Mouse (Mus musculus) cerebellum, postnatal 10 days (tissue): ENCODE results near the gene Ninj2.

Experiments used
- DNase-seq, 2 experiments: peaks; one replicate each; pipeline ENCODE4 v3.0.0; 2021; ENCODE audit warnings: mixed read lengths in 2 of 2

Gene Ninj2

DNA sequence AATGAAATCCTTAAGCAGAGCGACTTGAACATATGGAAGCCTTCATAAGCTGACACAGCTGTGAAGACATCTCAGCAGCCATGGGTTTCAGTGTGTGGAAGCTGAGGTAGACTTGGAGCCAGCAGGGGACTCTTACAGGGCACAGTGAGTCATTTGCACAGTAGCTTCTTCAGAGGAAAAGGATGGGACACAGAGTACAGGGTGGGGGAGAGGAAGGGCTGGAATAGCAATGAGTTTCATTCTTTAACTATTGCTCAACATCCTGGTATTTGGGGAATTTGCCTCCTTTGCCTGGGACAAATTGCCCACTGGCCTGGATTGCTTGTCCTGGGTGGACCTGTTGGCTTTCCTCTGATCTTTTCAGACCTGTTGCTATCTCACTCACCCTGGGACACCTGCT is 52.3 kb downstream of the Ninj2 start:
- DNase-seq: no peak

DNA sequence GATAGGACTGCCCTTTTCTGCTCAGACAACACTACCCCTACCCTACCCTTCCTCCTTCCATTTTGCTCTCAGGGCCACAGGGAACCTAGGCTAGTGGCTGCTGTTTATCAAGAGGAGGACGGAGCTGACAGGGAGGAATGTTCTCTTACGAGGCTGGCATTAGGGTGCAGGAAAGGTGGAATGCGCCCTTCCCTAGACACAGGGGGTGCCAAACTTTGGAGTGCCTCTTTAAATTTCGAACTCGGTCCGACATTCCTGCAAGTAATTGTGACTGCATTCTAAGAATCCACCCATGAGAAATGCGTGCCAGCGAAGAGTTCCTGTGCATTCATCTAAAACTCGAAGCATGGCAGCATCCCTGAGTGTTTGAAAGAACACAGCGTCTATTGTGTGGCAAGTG is 53.5 kb downstream of the Ninj2 start:
- no peak for DNase-seq

DNA sequence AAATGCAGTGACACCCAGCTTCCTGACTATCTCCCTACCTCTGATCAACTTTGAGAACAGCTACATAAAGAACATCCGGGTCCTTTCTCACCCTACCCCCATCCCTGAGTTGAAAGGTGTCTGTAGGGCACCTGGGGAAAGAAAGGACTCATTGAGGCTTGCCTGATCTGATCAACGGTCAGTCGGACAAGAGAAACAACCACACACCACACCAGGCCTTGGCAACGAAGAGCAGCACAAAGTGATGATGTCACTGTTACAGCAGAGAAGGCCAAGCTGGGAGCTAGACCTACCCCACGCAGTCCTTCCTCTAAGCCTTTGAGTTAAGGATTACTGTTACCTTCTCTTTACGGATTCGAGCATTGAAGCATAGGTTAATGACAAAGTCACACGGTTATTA is 54.3 kb downstream of the Ninj2 start:
- no peak for DNase-seq

DNA sequence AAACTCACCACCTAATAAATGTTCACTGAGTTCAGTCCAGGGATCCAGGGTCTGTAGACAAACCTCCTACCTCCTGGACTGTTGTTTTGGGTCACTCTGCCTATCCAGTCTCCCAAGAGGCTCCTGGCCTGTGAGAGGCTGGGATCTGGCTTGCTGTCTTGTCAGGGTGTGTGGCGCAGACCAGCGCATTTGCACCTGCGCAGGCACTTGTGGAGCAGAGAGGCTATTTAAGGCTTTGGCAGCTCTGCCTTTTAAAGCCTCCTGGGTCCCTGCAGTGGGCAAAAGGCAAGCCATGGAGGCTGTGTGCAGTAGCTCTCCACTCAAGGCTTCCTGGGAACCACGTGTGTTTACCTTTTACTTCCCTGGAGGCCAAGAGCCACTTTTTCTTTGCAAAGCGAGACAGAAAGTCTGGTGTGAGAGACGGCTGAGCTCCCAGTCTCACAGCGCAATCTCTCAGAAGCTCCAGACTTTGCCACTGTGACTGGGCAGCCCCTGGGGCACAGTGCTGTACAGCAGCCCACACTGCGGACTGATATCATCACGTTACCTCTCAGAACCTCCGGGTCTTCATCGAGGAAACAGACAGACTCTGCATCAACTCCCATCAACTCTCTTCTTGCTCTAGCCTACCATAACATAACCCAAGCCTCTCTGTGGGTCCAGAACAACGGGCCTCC is 55.7 kb downstream of the Ninj2 start:
- DNase-seq: no peak

DNA sequence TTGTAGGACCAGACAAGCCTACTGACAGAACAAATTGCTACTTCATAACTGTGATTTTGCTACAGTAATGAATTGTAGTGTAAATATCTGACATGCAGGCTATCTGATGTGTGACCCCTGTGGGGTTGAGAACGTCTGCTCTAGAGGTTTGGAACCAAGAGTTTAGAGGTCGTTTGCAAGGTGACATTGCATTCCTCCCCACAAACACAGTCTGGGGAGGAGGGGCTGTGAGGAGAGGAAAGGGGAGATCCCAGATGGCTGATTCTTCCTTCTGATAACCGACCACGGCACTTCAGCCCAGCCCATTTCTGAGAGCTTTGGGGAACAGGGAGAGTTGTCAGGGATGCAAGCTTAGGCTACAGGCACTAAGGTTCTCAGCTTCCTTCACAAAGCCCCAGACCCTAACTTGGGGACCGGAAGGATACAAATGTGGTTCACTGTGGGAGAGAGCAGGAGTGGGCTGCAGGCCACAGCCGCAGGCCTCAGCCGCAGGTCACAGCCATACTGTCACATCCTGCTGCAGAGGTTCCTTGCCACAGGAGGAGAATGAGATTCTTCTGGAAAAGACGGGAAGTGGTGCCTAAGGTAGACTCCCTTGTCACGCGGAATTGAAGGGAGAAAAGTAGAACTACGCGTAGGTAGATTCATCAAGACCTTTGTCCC is 56.4 kb downstream of the Ninj2 start:
- DNase-seq: no peak

DNA sequence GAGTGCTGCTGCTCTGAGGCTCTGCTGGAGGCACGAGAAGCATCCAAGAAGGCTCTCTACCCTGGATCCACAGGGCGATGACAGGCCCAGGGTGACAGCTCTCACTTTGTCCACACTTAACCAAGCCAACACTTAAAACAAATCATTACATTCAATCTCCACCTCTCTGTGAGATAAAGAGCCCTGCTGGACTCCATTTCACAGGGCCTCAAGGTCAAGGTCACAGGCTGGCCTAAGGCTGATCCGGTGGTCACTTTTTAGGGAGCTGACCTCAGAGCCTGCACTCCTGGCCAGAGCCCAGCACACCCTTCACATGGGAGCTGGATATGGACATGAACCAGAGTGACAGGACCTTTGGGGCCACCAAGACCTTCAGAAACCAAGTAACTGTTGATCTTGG is 57.1 kb downstream of the Ninj2 start:
- DNase-seq: no peak

DNA sequence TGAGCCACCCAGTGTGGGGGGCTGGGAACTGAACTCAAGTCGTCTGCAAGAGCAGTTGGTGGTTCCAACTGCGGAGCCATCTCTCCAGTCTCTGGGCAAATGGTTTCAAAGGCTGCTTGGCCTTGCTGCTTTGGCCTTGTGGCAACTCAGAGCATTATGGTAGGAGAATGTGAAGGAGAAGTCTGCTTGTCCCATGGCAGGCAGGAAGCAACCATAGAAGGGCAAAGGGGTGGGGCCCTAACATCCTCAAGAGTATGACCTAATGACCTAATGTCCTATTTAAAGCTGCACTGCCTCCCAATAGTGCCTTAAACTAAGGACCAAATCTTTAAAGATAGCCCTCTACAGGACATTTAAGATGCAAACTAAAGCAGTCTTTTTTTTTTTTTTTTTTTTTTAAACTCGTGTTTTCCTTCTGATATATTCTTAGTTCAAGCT is 58.5 kb downstream of the Ninj2 start:
- no peak for DNase-seq

DNA sequence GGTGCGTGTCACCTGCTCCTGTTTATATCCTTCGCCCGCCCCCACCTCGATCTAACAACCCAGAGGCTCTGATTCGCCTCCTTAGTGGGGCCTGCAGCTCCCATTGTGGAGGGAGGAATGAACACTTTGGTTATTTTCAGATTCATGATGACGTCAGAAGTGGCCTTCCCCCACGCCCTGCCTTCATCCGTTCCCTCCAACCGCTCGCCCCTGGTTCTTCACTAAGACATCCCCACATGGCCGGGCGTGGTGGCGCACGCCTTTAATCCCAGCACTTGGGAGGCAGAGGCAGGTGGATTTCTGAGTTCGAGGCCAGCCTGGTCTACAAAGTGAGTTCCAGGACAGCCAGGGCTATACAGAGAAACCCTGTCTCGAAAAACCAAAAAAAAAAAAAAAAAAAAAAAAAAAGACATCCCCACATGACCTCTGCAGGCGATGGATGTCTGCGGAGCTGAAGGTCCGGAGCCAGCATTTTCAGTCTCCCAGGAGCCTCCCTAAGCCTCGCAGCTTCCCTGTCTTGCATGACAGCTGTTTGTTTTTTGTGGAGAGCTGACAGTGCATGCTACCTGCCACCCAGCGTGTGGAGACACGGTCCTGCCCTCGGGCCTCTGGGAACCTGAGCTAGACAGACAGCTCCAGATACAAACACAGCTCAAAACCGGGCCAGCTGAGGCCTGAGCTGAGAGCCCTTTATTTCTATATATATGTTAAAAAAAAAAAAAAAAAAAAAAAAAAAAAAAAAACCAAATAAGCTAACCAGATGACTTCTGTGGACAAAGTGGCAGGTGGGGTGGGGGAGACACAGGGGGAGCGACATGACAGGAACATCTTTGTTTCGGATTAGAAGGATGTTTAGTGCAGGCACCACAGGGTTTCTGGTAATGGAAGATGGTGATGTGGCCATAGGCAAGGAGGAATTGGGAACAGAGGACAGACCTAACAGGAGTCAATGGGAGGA is 59.9 kb downstream of the Ninj2 start:
- no peak for DNase-seq

DNA sequence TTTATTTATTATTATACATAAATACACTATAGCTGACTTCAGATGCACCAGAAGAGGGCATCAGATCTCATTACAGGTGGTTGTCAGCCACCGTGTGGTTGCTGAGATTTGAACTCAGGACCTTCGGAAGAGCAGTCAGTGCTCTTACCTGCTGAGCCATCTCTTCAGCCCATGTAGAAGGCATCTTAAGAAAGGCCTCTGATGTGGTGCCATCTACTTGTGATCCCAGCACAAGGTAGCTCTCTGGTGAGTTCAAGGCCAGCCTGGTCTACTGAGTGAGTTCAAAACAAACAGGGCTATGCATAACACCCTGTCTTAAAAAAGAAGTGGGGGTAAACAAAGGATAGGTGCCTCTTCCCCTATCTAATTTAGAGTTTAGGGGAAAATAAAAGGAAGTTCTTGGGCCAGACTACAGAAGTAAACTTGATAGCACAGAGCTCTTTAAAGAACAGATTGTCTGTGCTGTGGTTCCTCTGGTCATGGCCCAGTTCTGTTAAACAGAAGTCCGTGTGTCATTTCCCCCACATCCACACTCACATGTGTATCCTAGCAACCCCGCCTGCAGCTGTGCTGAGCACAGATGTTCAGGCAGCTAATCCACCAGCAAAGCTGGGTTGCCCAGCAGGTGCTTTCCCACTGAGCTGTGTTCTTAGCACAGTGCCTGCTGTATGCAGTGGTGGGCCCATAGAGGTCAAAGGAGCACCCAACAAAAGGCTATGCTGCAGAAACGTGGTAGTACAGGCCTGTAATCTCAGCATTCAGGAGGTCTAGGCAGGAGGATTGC is 61.6 kb downstream of the Ninj2 start:
- DNase-seq: no peak

DNA sequence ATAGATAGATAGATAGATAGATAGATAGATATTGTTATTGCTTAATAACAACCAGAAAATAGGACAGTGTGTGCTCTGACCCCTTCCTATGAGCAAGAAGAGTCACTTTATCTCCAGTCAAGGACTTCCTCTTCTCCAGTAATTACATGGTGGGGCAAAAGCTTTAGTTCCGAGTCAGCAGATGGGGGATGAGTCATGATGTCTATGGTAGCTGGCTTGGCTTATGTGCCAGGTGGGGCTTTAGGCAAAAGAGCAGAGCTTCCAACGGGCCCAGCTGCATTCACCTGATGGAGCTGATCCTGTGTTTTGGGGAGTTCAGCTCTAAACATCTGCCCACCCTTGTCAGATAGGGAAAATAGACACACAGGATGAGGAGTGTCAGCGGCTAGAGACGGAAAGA is 62.4 kb downstream of the Ninj2 start:
- DNase-seq: no peak

DNA sequence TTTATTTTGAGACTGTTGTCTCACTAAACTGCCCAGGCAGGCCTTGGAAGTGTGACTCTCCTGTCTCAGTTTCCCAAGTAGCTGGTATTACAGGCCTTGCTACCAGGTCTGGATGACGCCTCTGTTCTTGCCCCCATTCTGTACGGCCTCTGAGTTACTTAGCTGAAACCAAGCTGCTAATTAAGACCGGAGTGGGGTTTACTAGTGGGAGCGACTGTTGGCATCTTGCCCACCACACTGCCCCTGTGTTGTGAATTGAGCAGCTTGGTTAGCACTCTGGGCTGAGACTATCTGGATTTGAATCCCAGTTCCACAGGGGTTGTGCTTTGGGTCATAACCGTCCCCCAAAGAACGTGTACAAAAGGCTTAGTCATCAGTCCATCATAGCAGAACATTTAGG is 64.3 kb downstream of the Ninj2 start:
- peak; percentile 32 to 39 for DNase-seq

DNA sequence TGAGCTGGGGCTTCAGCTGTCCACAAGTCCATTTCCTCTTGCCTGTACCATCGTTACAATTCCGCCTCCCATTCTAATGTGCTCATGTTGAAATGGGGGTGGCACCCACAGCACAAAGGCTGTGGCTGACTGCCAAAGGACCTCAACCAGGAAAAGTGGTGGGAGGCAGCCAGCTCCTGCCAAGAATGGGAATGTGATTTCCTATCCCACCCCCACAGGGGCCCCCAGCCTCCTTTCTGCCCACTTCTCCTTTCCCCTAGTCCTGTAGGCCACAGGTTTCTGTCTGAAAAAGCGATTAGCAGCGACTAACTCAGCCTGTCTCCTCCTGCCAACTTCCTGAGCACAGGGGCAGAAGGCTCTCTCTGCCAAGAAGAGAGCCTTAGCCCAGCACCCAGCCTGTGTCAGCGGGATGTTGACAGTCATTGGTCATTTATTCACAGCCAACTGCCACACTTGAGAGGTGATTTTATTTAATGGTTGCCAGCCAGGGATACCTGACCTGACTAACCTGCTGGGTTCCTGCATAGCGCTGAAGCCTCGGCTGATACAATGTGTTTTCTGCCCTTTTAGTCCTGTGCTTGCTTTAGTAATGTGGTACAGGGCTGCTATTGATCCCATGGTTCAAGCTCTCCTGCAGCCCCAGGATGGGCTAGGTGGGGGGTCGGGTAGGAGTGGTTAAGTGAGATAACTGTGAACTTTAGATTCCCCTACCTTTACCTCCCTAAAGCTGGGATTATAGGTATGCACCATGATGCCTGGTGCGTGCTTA is 66.2 kb downstream of the Ninj2 start:
- DNase-seq: peak; percentile 55 to 75

DNA sequence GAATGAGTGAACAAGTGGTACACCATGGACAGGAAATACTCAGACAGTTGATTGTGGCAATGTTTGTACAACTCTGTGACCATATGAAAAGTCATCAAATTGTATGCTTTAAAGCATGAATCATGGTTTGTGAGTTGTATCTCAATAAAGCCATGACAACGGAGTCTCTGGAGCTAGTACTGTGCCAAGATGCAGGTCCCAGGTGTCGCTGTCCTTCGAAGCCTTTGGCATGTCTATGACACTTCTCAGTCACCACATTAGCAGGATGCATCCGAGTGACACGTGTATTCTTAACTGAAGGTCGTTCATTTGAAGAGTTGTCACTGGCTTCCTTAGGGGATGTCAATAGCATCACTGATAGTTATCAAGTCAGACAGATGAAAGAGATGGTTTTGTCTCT is 69.8 kb downstream of the Ninj2 start:
- DNase-seq: no peak

DNA sequence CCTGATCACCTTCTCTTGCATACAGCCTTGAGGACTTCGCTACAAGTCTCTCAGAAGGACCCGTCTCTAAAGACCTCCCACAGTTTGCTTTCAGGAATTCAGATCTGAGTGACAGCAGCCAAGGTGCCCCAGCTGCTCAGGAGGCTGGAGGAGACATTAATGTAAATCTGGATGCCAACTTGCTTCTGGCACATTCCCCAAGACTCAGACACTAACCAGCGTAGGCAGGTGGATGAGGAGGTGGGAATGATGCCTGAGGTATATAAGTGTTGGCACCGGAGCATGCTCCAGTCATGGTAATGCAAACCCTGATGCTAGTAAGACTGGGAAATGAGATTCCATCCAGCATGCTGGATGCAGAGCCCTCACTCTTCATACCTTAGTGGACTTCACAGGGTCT is 71.6 kb downstream of the Ninj2 start:
- no peak for DNase-seq

DNA sequence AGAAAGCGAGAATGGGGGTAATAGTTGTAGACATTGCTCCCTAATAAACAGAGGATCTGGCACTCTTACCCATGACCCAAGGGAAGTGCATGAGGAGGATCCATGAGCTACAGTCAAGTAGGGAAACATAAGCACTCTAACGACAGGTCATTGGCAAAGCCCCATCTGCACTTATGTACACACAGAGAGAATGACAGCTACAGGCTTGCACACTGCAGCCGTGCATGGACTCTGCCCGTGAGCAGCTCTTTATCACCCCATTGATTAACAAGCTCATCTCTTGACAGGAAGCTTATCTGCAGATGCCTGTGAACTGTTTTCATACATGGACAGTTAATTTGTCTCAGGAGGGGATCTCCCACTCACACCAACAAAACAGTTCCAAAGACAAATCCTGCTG is 74.4 kb downstream of the Ninj2 start:
- DNase-seq: no peak

DNA sequence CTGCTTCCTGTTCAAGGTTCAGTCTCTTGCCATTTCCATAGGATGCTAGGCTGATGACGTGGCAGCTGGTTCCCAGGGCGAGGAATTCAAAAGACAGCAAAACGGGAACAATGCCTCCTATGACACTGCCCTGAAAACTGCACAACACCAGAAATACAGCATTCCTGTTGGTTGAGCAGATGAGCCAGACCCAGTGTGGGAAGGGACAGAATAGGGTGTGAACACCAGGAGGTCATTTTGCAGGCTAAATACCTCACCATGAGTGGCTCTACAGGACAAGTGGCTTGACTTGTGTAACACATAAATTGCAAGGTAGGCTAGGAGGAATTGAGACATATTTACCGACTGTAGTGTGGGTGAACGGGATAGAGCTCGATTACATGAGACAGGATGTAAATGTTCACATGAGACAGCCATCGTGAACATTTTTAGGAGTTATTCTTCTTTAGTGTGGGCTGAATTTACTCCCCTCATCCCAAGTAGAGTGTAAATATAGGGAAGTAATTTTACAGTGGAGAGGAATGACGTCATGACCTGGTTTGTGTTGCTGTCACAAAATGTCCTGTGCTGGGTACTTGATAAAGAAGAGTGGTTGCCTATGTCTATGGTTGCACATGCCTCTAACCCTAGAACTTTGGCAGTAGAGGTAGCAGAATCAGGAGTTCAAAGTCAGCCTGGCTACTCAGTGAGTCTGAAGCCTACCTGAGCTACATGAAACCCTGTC is 79.3 kb downstream of the Ninj2 start:
- no peak for DNase-seq

DNA sequence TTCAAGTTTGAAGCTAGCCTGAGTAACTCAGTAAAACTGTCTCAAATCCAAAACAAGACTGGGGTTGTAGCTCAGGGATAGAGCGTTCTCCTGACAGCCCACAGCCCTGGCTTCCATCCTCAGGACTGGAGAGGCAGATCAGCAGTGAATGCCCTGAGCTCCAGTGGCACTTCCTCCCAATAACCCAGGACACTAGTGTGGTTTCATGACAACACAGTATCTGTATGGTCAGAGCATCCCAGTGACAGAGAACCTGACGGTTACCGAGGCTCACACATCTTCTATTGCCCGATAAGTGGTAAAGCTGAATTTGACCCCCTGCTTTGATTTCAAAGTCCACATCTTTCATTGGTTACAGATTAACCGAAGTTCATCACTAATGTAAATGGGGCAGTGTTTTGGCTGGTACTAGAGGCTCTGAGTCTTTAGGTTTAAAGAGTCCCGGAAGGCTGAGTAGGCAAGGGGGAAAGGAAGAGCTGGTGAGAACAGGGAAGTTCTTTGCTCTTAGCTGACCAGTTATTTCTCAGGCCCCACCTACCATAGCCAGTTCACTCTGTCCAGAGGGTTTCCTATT is 81.0 kb downstream of the Ninj2 start:
- no peak for DNase-seq

DNA sequence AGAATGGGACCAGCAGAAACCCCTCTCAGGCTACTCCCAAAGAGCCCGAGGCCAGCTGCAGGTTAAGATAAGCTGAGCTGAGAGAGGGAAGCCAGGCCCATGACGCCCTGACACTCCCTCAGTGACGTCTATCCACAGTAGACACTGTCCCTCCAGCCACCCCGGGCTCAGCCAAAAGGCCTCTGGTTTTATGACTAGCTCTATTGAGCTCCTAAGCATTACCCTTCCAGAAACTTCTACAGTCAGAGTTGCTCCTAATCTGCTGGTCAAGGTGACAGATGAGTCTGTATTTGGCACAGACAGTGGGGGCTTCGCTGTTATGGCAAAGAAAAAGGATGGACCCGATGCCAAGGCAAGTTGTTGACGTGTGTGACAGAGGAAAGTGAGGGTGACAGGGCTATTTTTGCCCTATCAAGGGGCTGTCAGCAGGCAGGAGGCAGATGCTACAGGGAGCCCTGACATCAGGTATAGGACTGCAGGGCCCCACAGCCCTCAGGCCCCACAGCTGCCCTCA is 81.5 kb downstream of the Ninj2 start:
- DNase-seq: no peak

DNA sequence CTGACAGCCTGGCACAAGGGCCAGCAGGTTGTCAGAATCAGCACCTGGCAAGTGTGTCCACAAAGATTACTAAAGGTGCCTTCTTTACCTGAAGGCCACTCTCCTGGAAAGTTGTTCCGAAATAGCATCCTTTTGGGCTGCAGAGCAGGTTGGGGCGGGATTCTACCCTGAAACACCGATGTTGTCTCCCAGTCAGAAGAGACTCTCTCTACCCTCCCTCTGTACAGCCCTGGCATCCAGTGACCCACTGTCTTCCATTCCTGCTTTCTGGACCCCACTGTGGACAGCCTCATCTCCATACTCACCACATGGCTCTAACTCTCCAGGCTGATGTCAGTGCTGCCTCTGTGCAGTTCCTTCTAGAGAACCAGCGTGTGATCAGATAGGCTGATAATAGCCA is 82.5 kb downstream of the Ninj2 start:
- DNase-seq: no peak

DNA sequence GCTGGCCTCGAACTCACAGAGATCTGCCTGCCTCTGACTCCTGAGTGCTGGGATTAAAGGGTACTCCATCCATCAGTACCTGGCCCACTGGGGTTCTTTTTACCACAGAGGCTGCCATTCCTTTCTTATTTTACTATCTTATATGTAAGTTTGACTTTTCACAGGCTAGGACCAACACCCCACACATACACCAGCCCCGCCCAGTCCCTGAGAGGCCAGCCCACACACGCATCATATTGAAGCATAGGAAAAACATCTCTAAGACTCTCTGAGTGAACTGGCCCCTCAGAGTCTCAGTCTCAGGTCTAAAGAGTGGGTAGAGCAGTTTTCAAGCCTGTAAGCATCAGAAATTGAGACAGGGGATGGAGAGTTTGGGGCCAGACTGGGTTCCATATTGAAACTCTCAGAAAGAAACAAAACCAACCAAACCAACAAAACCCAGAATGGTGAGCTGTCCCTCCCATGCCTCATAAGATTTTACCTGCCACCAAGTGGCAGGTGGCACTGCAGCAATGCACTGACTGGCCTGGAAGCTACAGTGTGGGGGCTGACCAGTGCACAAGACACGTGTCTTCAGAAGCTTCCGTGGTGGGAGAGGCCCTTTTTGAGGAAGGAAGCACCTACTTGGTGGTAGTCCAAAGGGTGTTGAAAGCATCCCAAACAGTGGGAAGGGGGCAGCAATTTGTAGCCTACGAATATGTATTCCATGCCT is 86.0 kb downstream of the Ninj2 start:
- DNase-seq: no peak
